Mouse (Mus musculus) left cerebral cortex, postnatal 25 days (tissue): ENCODE data around the gene Odc1. TPM values are rescaled to one million over a fixed set of nuclear protein-coding genes. Genes with fewer than 3 reads are reported as not detected.
"Not testable (repeated sequence)": the region's sequence is repeated elsewhere in the genome, so short reads cannot be mapped to it uniquely, and the experiment has no call there.

Source experiments
- DNase-seq, 2 experiments: peaks; one replicate each; pipeline ENCODE4 v3.0.0; 2022; ENCODE audit warnings: low spot score in 2 of 2, mixed read lengths in 1 of 2
- intact Hi-C: fragments of 180-260 bp; cut with DNase I; formaldehyde crosslinking; loops from one replicate; pipeline ENCODE4 v1.15.1; 2025
- total RNA-seq, 2 experiments: library from RNA; stranded (reverse); gene quantifications; 2 replicates each; pipeline ENCODE4 v1.2.3; 2021

Odc1 gene
- total RNA-seq, 2 experiments from 2014 or later = 56.0 to 63.5 TPM

DNA sequence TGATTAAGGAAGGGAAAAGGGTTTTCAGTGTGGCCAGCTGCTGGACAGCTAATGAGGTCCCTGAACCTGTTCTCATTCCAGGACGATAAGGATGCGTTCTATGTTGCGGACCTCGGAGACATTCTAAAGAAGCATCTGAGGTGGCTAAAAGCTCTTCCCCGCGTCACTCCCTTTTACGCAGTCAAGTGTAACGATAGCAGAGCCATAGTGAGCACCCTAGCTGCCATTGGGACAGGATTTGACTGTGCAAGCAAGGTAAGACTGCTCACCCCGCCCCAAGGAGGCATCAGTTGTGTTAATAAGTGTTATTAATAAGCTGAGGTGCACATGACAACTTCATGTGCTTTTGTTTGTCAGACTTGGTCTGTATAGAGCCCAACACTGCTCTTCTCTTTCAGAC is 3.0 kb downstream of the Odc1 start:
- DNase-seq, intact Hi-C loops: not testable (repeated sequence)

DNA sequence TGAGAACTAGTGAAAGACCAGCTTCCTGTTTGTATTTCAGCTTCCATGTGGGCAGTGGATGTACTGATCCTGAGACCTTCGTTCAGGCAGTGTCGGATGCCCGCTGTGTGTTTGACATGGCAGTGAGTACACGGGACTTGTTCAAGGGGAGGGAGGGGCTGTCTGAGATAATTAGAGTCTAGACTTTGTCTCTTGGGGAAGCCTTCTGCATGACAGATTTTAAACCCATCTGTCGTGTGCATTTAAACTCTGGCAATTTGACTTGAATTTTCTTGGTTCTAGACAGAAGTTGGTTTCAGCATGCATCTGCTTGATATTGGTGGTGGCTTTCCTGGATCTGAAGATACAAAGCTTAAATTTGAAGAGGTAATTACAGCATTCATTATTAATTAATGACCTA is 3.9 kb downstream of the Odc1 start:
- no peak for DNase-seq
- intact Hi-C loops = no loop called here

DNA sequence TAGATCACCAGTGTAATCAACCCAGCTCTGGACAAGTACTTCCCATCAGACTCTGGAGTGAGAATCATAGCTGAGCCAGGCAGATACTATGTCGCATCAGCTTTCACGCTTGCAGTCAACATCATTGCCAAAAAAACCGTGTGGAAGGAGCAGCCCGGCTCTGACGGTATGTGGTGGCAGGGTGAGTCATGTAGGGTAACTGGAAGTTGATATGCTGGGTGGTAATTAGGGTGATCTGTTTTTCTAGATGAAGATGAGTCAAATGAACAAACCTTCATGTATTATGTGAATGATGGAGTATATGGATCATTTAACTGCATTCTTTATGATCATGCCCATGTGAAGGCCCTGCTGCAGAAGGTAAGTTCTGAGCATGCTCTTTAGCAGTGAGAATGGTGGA is 4.8 kb downstream of the Odc1 start:
- intact Hi-C loops = not testable (repeated sequence)
- DNase-seq = peak in 1 of 2 experiments; percentile 37

DNA sequence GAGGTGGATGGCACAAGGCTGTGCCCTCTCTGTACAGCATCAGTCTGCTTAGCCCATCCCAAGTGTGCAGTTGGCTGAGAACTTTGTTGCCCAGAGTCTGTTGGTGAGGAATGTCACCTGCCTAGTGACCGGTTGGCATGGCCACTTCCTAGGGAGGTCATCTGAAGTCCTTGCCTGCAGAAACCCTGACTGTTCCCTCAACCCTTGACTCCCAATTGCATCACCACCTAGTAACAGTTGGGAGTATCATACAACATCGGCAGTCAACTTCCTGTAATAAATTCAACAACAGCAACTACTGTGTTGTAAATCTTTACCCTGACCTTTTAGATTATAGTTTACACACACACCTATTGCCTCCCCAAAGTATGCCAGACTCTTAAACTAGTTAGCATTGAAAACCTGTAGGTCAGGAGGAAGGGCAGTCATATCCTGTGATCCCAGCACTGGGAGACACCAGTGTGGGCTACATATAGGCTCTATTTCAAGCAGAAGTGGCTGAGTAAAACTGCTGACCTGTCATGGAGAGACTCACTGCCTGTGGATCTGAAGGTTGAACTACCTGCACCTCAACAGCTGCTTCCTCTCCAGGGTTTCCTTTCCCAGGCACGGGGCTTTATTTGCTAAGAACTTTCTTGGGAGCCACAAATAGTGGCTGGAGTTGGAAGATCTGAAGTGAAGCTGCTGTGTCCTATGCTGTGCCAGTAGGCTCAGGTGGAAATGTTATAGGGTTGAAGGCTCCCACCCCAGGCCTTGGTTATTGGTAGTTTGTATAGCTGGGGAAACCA is 6.8 kb downstream of the Odc1 start:
- intact Hi-C loops = no loop called here
- DNase-seq = no peak

DNA sequence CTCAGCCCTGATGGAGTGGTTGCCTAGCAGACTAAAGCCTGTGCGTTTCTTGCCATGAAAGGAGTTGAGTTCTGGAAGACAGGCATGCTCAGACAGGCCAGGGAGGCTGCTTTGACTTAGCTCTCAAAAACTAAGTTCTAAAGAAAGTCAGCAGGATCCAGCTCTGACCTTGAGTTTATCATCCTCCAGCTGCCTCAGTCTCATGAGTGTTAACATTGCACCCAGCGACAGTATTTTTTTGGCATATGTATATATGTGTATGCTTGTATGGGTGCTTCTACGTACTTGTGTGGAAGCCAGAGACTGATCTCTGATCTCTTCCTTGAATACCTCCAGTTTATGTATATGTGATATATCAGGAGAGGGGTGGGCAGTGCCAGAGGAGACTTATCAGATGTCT is 7.8 kb downstream of the Odc1 start:
- no peak for DNase-seq
- intact Hi-C loops = no loop called here

DNA sequence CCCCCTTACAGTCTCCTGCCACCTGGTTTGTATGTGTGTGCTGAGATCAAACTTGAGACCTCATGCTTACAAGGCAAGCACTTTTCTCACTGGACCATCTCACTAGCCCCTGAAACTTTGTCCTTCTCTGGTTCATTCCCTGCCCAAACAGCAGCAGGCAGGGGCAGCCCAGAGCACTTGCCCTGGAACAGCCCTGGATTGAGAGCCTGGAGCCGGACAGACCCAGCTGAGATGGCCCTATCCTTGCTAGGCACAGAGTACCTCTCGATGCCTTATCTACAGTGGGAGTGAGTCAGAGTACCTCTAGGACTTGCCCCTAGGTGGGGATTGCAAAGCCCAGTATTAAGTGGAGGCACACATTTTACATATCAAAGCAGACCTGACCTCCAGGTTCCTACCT is 8.4 kb downstream of the Odc1 start:
- intact Hi-C loops = no loop called here
- no peak for DNase-seq

DNA sequence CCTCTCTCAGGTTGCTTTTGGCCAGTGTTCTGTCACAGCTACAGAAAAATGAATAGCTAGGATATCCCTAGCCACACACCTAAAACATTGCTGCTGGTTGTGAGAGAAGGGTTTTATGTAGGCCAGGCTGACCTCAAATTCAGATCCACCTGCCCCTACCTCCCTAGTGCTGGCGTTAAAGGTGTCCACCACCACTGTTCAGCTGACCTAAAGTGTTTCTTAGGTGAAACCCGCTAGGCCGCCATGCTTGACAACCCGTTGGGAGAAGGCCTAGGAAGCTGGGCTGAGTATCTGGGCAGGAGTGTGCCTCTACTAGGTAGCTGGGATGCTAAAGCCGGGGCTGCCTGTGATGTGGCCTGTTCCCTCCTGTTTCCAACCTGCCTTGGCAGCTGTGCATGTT is 9.0 kb downstream of the Odc1 start:
- intact Hi-C loops = no loop called here

DNA sequence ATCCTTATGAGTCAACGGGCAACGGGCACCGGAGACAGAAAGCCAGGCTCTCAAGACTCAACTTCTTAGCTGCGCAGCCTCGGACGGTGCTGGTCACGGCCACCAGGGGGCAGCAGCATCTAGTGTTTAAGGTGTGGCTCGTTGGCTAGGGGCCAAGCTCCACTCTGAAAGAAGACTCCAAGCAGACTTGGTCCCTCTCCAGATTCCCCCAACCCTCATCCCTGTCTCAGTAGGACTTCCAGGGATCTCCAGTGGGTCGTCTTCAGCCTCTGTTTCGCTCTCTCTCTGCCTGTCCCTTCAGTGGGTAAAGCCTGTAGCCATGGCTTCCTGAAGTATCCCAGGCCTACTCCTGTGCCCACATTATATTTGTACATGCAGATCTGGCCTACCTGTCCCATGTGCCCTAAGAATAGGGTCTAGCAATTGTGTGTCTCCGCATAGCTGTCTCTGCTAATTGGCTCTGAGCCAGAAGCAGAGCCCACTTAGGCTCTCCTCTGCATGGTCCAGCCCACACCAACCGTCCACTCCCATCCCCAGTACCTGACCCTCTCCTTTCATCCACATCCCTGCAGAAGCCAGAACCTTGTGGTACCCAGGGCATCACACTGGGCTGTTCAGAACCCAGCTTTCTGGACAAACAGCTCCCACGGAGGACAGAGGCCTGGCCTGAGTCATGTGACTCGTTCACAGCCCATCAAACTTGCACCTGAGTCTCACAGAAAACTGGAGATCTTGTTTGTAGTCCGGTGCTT is 9.8 kb downstream of the Odc1 start:
- intact Hi-C loops = no loop called here
- DNase-seq = peak; percentile 87 to 88

More for the DNA sequence above, 9.0 kb downstream of the Odc1 start:
- DNase-seq = no peak

DNA sequence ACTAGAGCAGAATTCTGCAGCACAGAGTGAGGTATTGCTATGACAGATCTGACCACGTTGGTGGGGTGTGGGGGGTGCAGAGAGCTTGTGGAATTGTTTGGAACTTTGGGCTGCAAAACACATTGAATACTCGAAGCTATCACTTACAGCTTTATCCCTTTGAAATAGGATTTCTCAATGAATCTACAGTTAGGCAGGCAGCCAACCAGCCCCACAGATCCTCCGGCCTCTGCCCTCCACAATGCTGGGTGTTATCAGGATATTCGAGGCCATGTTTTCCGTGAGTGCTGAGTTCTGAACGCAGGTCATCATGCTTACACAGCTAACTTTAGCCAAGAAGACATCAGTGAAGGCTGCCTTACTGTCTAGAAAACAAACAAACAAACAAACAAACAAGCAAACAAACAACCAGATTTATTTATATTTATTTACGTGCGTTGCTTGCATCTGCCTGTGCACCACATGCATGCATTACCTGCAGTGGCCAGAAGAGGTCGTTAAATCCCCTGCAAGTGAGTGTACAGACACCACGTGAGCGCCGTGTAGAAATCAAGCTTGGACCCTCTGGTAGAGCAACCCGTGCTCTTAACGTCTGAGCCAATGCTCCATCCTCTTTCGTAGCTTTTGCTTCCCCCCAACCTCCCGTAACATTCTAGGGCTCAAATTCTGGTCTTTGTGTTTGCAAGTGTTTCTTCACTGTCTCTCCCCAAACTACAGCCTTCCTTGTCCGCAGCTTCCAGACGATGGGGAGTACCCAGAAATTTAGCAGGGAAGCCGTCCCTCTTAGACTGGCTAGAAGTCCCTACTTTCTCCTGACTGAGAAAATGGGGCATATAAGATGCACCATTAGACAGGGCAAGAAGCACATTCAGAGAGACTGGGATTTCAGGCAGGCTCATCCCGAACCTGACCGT is 12.1 kb downstream of the Odc1 start:
- peak; percentile 80 to 85 for DNase-seq
- intact Hi-C loops = loop anchor here (1.0 to 5.0 kb wide), 4 partner anchors 134 to 326 kb away; partner anchors contain the start of gene Hpcal1

DNA sequence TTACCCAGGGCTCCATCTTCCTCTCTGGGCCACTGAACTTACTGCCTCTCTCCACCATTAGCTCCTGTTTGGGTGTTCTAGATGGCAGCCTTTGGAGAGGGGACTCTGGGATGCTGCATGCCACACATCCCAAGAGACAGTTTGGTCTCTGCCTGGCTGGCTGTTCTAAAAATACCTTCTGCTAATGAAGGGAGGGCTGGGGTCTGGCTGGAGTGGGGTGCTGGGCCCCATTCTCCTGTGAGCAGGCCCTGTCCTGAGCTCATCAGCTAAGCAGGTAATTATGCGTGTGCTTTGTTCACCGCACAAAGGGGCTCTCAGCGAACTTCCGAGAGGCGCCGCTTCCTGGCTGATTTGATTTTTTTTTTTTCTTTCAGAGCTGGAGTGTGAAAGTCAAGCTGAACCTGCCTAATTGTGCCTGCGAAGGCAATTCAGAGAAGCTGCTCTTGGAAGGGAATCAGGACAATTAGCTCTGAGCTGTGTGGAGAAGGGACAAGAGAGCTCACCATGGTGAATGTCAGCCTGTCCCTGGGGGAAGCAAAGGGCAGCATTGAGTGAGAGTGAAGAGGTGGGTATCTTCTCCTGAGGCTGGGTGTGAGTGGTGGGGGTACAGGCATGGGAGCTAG is 12.9 kb downstream of the Odc1 start:
- no peak for DNase-seq
- intact Hi-C loops = loop anchor here (2.0 to 5.0 kb wide), 3 partner anchors 133 to 325 kb away; partner anchors contain the start of gene Hpcal1

DNA sequence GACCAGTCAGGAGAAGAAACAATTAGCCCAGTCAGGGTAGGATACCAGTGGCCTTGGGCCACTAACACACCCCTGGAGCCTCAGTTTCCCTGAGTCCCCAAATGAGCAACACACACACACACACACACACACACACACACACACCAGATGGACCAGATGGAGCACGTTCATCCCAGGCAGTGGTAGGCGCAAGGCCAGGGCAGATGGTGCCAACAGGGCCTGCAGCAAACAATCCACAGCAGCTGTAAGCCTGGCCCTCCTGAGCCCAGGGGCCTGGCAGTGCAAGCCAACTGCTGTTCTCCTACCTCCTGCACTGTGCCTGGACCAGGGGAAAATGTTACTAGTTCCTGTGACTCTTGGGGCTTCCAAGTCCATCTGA is 13.4 kb downstream of the Odc1 start:
- no peak for DNase-seq
- intact Hi-C loops = loop anchor here (2.0 to 5.0 kb wide), 3 partner anchors 133 to 324 kb away; partner anchors contain the start of gene Hpcal1

DNA sequence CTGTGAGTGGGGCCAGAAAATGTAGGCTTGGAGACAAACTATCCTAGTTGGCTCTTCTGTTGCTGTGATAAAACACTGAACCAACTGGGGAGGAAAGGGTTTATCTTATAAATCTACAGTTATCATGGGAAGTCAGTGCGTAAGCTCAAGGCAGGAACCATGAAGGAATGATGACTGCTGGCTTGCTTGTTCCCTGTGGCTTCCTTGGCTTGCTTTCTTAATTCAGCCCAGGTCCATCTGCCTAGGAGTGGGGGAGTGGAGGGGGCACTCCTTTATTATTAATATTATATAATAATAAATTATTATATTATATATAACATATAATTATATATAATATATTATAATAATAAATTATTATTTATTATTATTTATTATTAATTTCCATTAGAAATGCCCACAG is 17.8 kb downstream of the Odc1 start:
- intact Hi-C loops = loop anchor here (5.0 kb wide), 1 partner anchor 90 kb away; no protein-coding TSS in a partner anchor
- no peak for DNase-seq

DNA sequence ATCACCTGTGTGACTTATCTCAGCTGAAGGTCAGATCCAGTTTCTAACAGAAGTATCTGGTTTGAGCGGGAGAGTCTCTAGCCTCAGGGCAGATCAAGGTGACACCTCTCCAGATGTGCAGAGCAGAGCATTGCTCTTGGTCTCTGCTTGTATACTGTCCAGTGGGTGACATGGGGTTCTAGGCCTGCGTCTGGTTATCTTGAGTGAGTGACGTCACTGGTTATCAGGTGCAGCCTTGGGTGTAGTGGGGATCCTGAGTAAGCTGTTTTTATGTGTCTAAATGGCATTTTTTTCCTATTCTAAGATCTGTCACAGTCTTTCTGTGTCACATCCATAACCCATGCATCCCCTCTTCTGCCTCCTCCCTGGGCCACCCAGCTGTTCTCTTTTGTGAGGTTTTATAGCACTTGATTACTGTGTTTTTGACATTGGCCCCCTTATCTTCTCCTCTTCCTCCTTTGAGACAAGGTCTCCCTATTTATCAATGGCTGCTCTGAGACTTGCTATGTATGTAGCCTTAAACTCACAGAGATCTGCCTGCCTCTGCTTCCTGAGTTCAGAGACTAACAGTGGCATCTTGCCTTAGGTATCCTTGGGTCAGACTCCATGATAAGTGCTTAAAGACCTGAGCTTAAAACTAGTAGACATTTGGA is 20.9 kb downstream of the Odc1 start:
- intact Hi-C loops = no loop called here
- no peak for DNase-seq

DNA sequence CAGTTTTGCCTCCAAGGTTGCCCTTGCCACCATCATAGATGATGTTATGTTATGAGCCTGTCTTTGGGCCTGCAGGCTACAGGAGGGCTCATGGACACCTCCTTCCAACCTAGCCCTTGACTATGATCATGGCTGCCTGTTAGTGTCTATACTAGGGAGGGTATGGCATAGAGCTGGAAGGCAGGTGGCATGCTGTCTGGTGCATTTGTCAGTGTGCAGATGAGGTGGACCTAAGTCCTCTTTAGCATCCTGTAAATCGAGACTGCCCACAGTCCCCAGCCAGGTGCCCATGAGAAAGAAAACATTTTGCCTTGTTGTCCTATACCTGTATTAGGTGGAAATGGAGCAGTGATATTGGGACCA is 21.4 kb downstream of the Odc1 start:
- no peak for DNase-seq
- intact Hi-C loops = no loop called here

DNA sequence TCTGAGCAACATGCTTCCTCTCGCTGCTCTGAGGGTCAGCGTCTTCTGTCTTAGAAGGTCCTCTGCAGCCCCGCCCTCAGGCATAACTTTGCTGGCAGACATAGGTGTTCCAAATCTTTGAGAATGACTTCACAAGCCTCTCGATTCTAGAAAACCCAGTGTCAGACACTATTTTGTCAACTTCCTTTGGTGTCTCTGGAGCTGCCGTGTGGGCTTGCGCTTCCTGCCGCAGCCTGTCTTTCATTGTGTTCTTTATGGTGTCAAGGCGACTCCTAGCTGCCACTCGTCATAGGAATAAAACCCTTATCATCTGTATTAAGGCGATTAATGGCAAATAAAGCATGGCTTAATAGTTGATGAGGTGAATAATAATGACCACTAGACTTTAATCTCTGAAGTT is 24.0 kb downstream of the Odc1 start:
- no peak for DNase-seq
- intact Hi-C loops = no loop called here

DNA sequence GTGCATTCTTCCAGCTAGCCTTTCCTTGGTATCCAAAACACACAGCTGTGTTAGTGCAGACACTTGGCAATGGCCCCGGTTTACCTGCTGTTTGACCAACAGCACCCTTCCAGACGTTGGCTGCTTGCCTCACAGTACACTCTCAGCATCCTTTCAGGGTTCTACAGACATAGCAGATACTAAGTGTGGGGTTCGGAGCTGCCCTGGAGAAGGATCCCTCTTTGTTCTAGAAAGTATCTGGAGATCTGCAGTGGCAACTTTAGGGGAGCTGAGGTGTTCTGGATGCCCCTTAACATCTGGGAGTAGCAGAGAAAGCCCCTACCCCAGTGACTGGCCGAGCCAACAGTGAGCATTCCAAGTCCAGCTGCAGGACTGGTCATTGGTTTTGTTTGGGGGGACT is 30.0 kb downstream of the Odc1 start:
- no peak for DNase-seq
- intact Hi-C loops = no loop called here

DNA sequence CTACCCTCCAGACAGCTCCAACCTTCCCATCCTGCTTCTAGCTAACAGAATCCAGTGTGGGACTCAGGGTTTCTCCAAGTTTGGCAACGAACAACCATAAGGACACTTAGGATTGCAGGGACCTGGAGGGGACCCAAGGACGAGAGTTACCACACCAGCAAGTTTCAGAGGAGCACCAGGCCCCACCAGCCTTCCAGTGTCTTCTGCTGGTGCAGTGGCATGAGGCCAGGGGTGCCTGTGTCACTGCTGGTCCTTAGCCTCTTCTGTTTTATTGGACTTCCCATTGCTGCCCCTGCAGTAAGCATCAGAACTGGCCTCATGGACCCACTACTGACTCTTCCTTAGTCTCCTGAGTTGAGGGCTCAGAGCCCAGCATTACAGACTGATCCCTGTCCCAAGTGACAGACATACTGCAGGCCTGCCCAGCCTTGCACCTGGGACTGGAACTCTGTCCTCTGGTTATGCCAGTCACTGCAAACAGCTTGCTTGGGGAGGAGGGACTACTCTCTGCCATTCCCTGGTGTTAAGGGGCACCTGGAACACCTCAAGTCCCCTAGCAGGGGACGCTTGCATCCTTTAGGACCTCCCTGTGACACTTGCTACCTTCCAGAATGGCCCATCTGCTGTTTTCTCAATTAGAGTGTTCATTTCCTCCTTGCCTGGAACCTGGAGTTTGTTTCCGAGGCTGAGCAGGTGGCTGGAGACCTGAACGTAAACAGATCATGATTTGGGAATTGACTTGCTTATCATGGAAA is 30.7 kb downstream of the Odc1 start:
- DNase-seq = no peak
- intact Hi-C loops = no loop called here

DNA sequence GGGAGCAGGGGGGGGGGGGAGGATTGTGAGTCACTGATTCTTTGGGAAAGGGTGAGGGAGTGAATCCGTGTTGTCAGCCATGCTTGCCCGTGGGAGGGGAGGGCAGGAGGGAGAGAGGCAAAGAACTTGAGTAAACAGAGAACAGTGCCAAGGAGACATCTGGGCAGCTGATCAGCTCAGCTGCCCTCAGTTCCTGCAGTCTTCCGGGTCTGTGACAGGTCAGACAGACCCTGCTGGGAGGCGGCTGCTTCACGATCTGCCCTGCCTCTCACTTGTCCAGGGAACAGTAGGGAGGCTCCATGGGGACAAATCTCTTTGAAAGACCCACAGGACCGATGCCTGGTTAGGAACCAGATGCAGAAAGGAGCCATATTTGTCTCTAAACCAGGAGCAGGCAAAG is 31.4 kb downstream of the Odc1 start:
- intact Hi-C loops = no loop called here
- no peak for DNase-seq
